Mouse (Mus musculus) CH12.LX (cell line): ENCODE data around the gene Olfr1402.
A peak's percentile ranks its signal among the peaks of the same experiment; 100 is the strongest.

Experiments
- CTCF ChIP-seq, 2 experiments: IDR thresholded peaks in 1 of 2; conservative IDR thresholded peaks in 1 of 2; 2 replicates each; pipeline ENCODE4 v1.5.1; 2011 to 2012; ENCODE audit warnings: low read depth in 2 of 2, low read length in 2 of 2, improper control_type of control experiment in 1 of 2, inconsistent platforms in 1 of 2, mild to moderate bottlenecking in 1 of 2, moderate library complexity in 1 of 2
- ETS1 ChIP-seq: conservative IDR thresholded peaks from 2 replicates; pipeline ENCODE4 v1.6.1; 2012; ENCODE audit warnings: low read depth, mild to moderate bottlenecking, inconsistent platforms, low read length, improper control_type of control experiment, moderate library complexity
- MAFK ChIP-seq: IDR thresholded peaks from 2 replicates; pipeline ENCODE4 v1.6.1; 2011; ENCODE audit warnings: low read length, improper control_type of control experiment; ENCODE audit not compliant: insufficient replicate concordance
- MAX ChIP-seq: IDR thresholded peaks from 2 replicates; pipeline ENCODE4 v1.6.1; 2011; ENCODE audit warnings: low read length, improper control_type of control experiment
- NRF1 ChIP-seq: IDR thresholded peaks from 2 replicates; pipeline ENCODE4 v1.6.1; 2014; ENCODE audit warnings: low read depth, mild to moderate bottlenecking, inconsistent platforms, low read length, improper control_type of control experiment, moderate library complexity
- POLR2A ChIP-seq: IDR thresholded peaks from 2 replicates; pipeline ENCODE4 v1.6.1; 2011; ENCODE audit warnings: low read depth, mild to moderate bottlenecking, improper control_type of control experiment, low read length
- POLR2AphosphoS2 ChIP-seq: IDR thresholded peaks from 2 replicates; pipeline ENCODE4 v1.6.1; 2011; ENCODE audit warnings: low read depth, low read length, improper control_type of control experiment
- TCF12 ChIP-seq: IDR thresholded peaks from 2 replicates; pipeline ENCODE4 v1.6.1; 2014; ENCODE audit warnings: low read depth, mild to moderate bottlenecking, inconsistent platforms, low read length, improper control_type of control experiment
- USF1 ChIP-seq: IDR thresholded peaks from 2 replicates; pipeline ENCODE4 v1.6.1; 2014; ENCODE audit warnings: low read depth, mild to moderate bottlenecking, inconsistent platforms, low read length, improper control_type of control experiment
- ZKSCAN1 ChIP-seq: IDR thresholded peaks from 2 replicates; pipeline ENCODE4 v1.6.1; 2012; ENCODE audit warnings: low read depth, inconsistent platforms, low read length, improper control_type of control experiment, borderline replicate concordance
- ZNF384 ChIP-seq: IDR thresholded peaks from 2 replicates; pipeline ENCODE4 v1.6.1; 2012; ENCODE audit warnings: low read depth, low read length, improper control_type of control experiment, inconsistent platforms

DNA sequence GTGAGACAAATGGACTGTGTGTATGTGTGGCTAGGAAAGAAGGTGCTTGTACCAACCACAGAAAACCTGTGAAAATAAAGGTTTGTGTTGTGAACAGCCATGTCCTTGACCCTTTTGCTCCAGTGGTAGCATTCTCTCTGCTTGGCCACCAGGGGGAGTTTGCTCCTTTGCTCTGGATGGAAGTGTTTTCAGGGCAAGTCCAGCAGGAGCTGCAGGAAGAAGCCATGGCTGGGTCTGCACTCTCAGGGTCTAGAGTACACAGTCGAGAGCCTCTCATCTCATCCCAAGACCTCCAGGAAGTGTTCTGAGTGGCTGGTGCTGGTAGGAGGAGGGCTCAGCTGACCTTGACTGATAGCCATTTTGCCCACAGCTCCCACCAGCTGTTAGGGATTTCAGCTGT is 27.5 kb downstream of the Olfr1402 start:
- TF ChIP-seq CTCF (conservative IDR thresholded peaks at IDR 0.05 in 1 of 2, IDR thresholded peaks at IDR 0.05 in 1 of 2; ENCODE audit: low read depth in 2 of 2, low read length in 2 of 2) (peak; percentile 79 to 80), TCF12 (0 out of 2 replicates have a peak, but pooled peaks have one; percentile 18), MAX (no peak), USF1 (no peak), ETS1 (no peak), POLR2A (no peak), ZKSCAN1 (no peak), ZNF384 (no peak), POLR2AphosphoS2 (no peak), MAFK (no peak), NRF1 (no peak)
